Mouse (Mus musculus): ENCODE data around the gene Mutyh. TPM values are rescaled to one million over a fixed set of nuclear protein-coding genes. Genes with fewer than 3 reads are reported as not detected.

Mutyh gene
- polyA plus RNA-seq, 1 experiment from 2014 or later: 20.3 TPM

DNA sequence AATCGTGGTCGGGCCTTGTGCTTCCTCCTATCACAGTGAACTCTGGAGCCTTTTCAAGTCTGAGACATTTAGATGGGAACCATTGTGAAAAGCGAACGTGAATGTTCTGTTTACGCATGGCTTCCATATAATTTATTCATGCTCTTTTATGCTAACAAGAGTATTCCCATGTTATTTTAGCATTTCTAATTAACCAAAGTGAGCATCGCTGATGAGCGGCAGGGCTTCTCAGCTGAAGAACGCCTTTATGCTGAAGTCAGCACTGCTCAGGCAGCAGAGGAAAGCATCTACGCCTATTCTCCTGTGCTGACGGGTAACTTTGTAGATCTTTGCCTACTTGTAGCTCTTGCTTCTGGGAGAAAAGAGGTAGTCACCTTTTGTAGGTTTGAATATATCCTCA, 49.7 kb downstream of the Mutyh start:
- no peaks in the 10 kb centered on the region for H3K9me3 ChIP-seq (ENCODE audit: control insufficient read depth, low read length)
- H3K36me3 ChIP-seq (ENCODE audit: control insufficient read depth, insufficient read depth, low read length): no peaks in the 10 kb centered on the region
- ATAC-seq (replicated peaks; ENCODE audit: low FRiP score) (no peak), DNase-seq (ENCODE audit: low spot score) (no peak)
- no peaks in the 10 kb centered on the region for H3K27me3 ChIP-seq (ENCODE audit: control insufficient read depth, insufficient read depth, low read length)
- H3K4me3 ChIP-seq (ENCODE audit: low read depth, low read length): no peak overlapping the region
- peaks cover 3% of the 10 kb centered on the region; the same call in 1 of the 2 replicates for H3K4me1 ChIP-seq (replicated peaks; ENCODE audit: control insufficient read depth, insufficient read depth, low read length)
- no peak overlapping the region for H3K27ac ChIP-seq (ENCODE audit: low read depth, low read length)
- H3K9ac ChIP-seq (ENCODE audit: low read length): no peak overlapping the region
- WGBS: 67% methylated on average over 10 of the region's 10 CpGs
- H3K4me2 ChIP-seq (ENCODE audit: low read depth, low read length, severe bottlenecking): no peak overlapping the region

DNA sequence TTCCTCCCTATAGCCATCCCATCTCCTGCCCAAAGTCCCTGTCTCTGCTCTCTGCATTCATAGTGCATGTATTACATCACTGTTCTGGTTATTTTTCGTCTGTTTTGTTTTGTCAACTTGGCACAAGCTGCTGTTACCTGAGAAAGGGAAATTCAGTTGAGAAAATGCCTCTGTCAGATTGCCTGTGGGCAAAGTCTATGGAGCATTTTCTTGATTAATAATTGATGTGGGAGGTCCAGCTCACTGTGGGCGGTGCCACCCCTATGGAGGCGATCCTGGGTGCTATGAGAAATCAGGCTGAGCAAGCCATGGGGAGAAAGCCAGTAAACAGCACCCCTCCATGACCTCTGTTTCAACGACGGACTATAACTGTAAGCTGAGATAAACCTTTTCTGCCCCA, 52.2 kb downstream of the Mutyh start:
- Histone ChIP-seq H3K27ac (ENCODE audit: low read depth, low read length) (no peak overlapping the region), H3K9ac (ENCODE audit: low read length) (no peak overlapping the region), H3K4me2 (ENCODE audit: low read depth, low read length, severe bottlenecking) (no peak overlapping the region), H3K4me1 (replicated peaks; ENCODE audit: control insufficient read depth, insufficient read depth, low read length) (no peaks in the 10 kb centered on the region), H3K27me3 (ENCODE audit: control insufficient read depth, insufficient read depth, low read length) (no peaks in the 10 kb centered on the region), H3K4me3 (ENCODE audit: low read depth, low read length) (no peak overlapping the region), H3K36me3 (ENCODE audit: control insufficient read depth, insufficient read depth, low read length) (no peaks in the 10 kb centered on the region), H3K9me3 (ENCODE audit: control insufficient read depth, low read length) (no peaks in the 10 kb centered on the region)
- 80% methylated on average over 5 of the region's 5 CpGs for WGBS
- ATAC-seq (replicated peaks; ENCODE audit: low FRiP score) (no peak), DNase-seq (ENCODE audit: low spot score) (no peak)

DNA sequence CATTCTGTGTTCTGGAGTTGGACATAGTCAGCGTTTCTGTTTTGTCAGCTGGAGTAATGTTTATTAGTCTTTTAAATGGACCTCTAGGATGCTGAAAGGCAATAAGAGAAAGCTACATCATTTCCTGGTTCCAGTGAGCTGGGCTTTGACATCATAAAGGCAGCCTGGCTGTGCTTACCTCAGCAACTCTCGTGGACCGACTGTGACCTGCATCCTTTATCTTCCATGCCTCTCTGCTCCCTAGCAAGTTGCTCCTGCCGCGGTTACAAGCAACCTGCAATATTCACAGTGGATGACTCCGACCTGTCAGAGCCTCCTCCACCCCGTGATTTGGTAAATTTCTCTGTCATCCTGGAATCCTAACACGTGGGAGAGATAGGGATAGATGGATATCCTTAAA, 54.5 kb downstream of the Mutyh start:
- H3K9me3 ChIP-seq (ENCODE audit: control insufficient read depth, low read length): no peaks in the 10 kb centered on the region
- no peak overlapping the region for H3K4me2 ChIP-seq (ENCODE audit: low read depth, low read length, severe bottlenecking)
- DNase-seq (ENCODE audit: low spot score): no peak
- no peaks in the 10 kb centered on the region for H3K27me3 ChIP-seq (ENCODE audit: control insufficient read depth, insufficient read depth, low read length)
- no peak overlapping the region for H3K27ac ChIP-seq (ENCODE audit: low read depth, low read length)
- H3K9ac ChIP-seq (ENCODE audit: low read length): no peak overlapping the region
- no peaks in the 10 kb centered on the region for H3K36me3 ChIP-seq (ENCODE audit: control insufficient read depth, insufficient read depth, low read length)
- H3K4me1 ChIP-seq (replicated peaks; ENCODE audit: control insufficient read depth, insufficient read depth, low read length): no peaks in the 10 kb centered on the region
- WGBS: 84% methylated on average over 8 of the region's 8 CpGs
- H3K4me3 ChIP-seq (ENCODE audit: low read depth, low read length): no peak overlapping the region
- ATAC-seq (replicated peaks; ENCODE audit: low FRiP score): no peak

Other genes with a start within 250 kb of the Mutyh start
- 2.6 and 3.5 TPM in 2 replicates for gene Ccdc17, start 211.1 kb upstream of the Mutyh start, polyA plus RNA-seq (2014; fragmentation: Nextera tagmentation; extraction: Ambion mirVana)
- 342 and 352 TPM in 2 replicates for gene Nasp, start 179.8 kb upstream of the Mutyh start, polyA plus RNA-seq (2014; fragmentation: Nextera tagmentation; extraction: Ambion mirVana)
- 501 and 559 TPM in 2 replicates for gene Akr1a1, start 156.0 kb upstream of the Mutyh start, polyA plus RNA-seq (2014; fragmentation: Nextera tagmentation; extraction: Ambion mirVana)
- gene Prdx1, start 122.2 kb upstream of the Mutyh start, polyA plus RNA-seq (2014; fragmentation: Nextera tagmentation; extraction: Ambion mirVana): 1,036 and 1,079 TPM in 2 replicates
- 33.6 and 33.9 TPM in 2 replicates for gene Mmachc, start 99.3 kb upstream of the Mutyh start, polyA plus RNA-seq (2014; fragmentation: Nextera tagmentation; extraction: Ambion mirVana)
- gene Ccdc163, start 99.2 kb upstream of the Mutyh start, polyA plus RNA-seq (2014; fragmentation: Nextera tagmentation; extraction: Ambion mirVana): 33.5 and 33.7 TPM in 2 replicates
- 8.6 TPM in 2 replicates for gene Tesk2, start 86.8 kb upstream of the Mutyh start, polyA plus RNA-seq (2014; fragmentation: Nextera tagmentation; extraction: Ambion mirVana)
- 34.3 and 37.0 TPM in 2 replicates for gene Toe1, start 83 bp upstream of the Mutyh start, polyA plus RNA-seq (2014; fragmentation: Nextera tagmentation; extraction: Ambion mirVana)
- gene Hpdl, start 14.0 kb downstream of the Mutyh start, polyA plus RNA-seq (2014; fragmentation: Nextera tagmentation; extraction: Ambion mirVana): 1.5 and 1.6 TPM in 2 replicates
- gene Zswim5, start 69.7 kb downstream of the Mutyh start, polyA plus RNA-seq (2014; fragmentation: Nextera tagmentation; extraction: Ambion mirVana): 10.9 and 12.4 TPM in 2 replicates
- gene Urod, start 186.7 kb downstream of the Mutyh start, polyA plus RNA-seq (2014; fragmentation: Nextera tagmentation; extraction: Ambion mirVana): 84.1 and 88.3 TPM in 2 replicates
- 12.7 and 13.7 TPM in 2 replicates for gene Hectd3, start 187.6 kb downstream of the Mutyh start, polyA plus RNA-seq (2014; fragmentation: Nextera tagmentation; extraction: Ambion mirVana)
- 45.7 and 47.5 TPM in 2 replicates for gene Eif2b3, start 211.7 kb downstream of the Mutyh start, polyA plus RNA-seq (2014; fragmentation: Nextera tagmentation; extraction: Ambion mirVana)

Measured in forebrain, embryonic 11.5 days (tissue).